Mouse (Mus musculus): Measurements from ENCODE around the gene Gpm6b. TPM values are rescaled to one million over a fixed set of nuclear protein-coding genes. Genes with fewer than 3 reads are reported as not detected.
A peak's percentile ranks its signal among the peaks of the same experiment; 100 is the strongest.

Gene Gpm6b
- total and polyA plus RNA-seq, 3 experiments, result 6.4 to 12.5 (median 10.8) TPM

DNA sequence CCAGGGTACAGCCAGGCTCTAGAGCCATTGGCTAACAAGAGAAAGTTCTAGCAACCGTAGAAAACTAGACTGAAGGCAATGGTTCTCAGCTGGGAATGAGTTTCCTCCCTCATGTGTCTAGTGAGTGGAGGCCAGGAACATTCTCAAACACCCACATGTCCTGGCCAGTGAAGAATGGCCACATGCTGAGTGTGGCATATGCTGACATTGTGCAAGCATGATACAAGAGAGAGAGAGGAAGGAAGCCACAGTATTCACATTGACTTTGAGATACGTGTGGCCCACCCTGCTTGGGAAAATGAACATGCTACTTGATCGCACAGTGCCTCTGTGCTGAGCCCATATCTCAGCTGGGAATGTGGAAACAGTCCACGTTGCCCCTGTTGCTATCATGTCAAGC, 101.2 kb downstream of the Gpm6b start:
- TF ChIP-seq CTCF (IDR thresholded peaks at IDR 0.05), result no peak
- no peak for TF ChIP-seq POLR2A (IDR thresholded peaks at IDR 0.05; ENCODE audit: insufficient read depth, low read depth, low read length)
- no peak for TF ChIP-seq EP300 (IDR thresholded peaks at IDR 0.05; ENCODE audit: insufficient read depth, low read depth, low read length)
- H3K9ac ChIP-seq (ENCODE audit: low read depth, low read length), result no peak overlapping the region
- no peaks in the 10 kb centered on the region for H3K4me1 ChIP-seq (ENCODE audit: control insufficient read depth, insufficient read depth, low read length)
- H3K36me3 ChIP-seq (ENCODE audit: control insufficient read depth, insufficient read depth, low read length), result no peaks in the 10 kb centered on the region
- H3K4me3 ChIP-seq, result no peak overlapping the region
- WGBS, result 62% methylated on average over 4 of the region's 4 CpGs
- H3K79me2 ChIP-seq (replicated peaks; ENCODE audit: control insufficient read depth, insufficient read depth, low read length), result no peaks in the 10 kb centered on the region
- intact Hi-C loops (cut with DNase I), result no loop called here
- no peak overlapping the region for H3K27ac ChIP-seq
- no peaks in the 10 kb centered on the region for H3K27me3 ChIP-seq (ENCODE audit: control insufficient read depth, insufficient read depth, low read length)
- DNase-seq, result no peak

DNA sequence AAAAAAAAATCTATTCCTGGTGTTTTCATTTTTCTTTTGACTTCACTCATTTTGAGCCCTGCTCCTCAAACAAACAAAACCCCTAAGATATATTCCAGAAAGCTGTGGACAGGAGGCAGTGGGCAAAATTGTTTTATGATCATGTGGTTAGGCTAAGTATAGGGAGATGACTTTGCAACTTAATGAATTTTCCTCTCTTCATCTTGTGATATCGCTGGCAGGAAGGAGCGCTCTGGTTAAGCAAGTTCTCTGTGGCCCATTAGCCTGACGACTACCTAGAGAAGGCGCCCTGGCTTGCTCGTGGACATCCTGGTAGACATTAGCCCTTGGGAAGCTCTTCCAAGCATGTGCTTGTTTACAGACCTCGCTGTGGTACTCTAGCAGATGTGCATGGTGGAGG, 103.1 kb downstream of the Gpm6b start:
- no peak overlapping the region for H3K9ac ChIP-seq (ENCODE audit: low read depth, low read length)
- H3K4me3 ChIP-seq, result no peak overlapping the region
- no peak for DNase-seq
- H3K27me3 ChIP-seq (ENCODE audit: control insufficient read depth, insufficient read depth, low read length), result no peaks in the 10 kb centered on the region
- no peak overlapping the region for H3K27ac ChIP-seq
- intact Hi-C loops (cut with DNase I), result no loop called here
- TF ChIP-seq POLR2A (IDR thresholded peaks at IDR 0.05; ENCODE audit: insufficient read depth, low read depth, low read length) (no peak), EP300 (IDR thresholded peaks at IDR 0.05; ENCODE audit: insufficient read depth, low read depth, low read length) (no peak), CTCF (IDR thresholded peaks at IDR 0.05) (no peak)
- H3K79me2 ChIP-seq (replicated peaks; ENCODE audit: control insufficient read depth, insufficient read depth, low read length), result no peaks in the 10 kb centered on the region
- H3K36me3 ChIP-seq (ENCODE audit: control insufficient read depth, insufficient read depth, low read length), result no peaks in the 10 kb centered on the region
- H3K4me1 ChIP-seq (ENCODE audit: control insufficient read depth, insufficient read depth, low read length), result no peaks in the 10 kb centered on the region
- WGBS, result 74% methylated on average over 6 of the region's 6 CpGs

DNA sequence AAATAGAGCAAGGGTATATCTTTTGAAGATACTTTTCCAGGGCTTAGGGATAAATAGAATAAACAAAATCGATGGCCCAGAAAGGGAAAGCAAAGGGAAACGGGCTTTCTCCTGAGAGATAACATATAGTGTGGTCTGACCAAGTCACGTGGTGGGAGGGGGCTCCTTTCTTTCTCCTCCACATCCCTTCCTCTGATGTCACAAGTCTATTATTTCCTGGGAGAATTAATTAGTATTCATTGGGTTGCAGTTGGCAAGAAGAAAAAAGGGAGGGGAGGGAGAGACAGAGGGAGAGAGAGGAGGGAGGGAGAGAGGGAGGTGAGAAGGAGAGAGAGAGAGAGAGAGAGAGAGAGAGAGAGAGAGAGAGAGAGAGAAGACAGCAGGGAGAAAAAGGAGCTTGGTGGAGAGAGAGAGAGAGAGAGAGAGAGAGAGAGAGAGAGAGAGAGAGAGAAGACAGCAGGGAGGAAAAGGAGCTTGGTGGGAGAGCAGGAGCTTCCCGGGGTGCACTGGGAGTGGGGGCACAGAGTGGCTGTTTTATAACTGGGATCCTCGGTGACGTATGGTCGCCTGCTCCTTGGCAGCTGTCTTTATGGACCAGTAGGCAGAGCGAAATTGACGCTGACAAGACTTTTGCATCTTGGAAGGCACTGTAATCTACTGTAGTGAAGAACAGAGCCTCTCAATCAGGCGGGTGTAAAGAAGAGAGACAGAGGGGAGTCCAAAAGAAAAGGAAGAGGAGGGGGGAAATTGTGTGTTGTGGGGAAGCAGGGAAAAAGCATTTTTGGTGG, 105.7 kb downstream of the Gpm6b start:
- Histone ChIP-seq H3K27ac (no peak overlapping the region), H3K36me3 (ENCODE audit: control insufficient read depth, insufficient read depth, low read length) (no peaks in the 10 kb centered on the region), H3K4me1 (ENCODE audit: control insufficient read depth, insufficient read depth, low read length) (no peaks in the 10 kb centered on the region), H3K79me2 (replicated peaks; ENCODE audit: control insufficient read depth, insufficient read depth, low read length) (no peaks in the 10 kb centered on the region), H3K4me3 (no peak overlapping the region), H3K9ac (ENCODE audit: low read depth, low read length) (no peak overlapping the region), H3K27me3 (ENCODE audit: control insufficient read depth, insufficient read depth, low read length) (no peaks in the 10 kb centered on the region)
- TF ChIP-seq EP300 (IDR thresholded peaks at IDR 0.05; ENCODE audit: insufficient read depth, low read depth, low read length), result no peak
- TF ChIP-seq CTCF (IDR thresholded peaks at IDR 0.05), result no peak
- no peak for TF ChIP-seq POLR2A (IDR thresholded peaks at IDR 0.05; ENCODE audit: insufficient read depth, low read depth, low read length)
- no peak for DNase-seq
- 19% methylated on average over 10 of the region's 10 CpGs for WGBS
- intact Hi-C loops (cut with DNase I), result no loop called here

GRCm38 (mm10) chrX:166348086-166348485, 109.4 kb downstream of the Gpm6b start:
- no peak overlapping the region for H3K4me3 ChIP-seq
- intact Hi-C loops (cut with DNase I), result no loop called here
- DNase-seq, result no peak
- H3K9ac ChIP-seq (ENCODE audit: low read depth, low read length), result no peak overlapping the region
- no peaks in the 10 kb centered on the region for H3K4me1 ChIP-seq (ENCODE audit: control insufficient read depth, insufficient read depth, low read length)
- 79% methylated on average over 6 of the region's 6 CpGs for WGBS
- TF ChIP-seq CTCF (IDR thresholded peaks at IDR 0.05), result no peak
- no peak for TF ChIP-seq POLR2A (IDR thresholded peaks at IDR 0.05; ENCODE audit: insufficient read depth, low read depth, low read length)
- no peak for TF ChIP-seq EP300 (IDR thresholded peaks at IDR 0.05; ENCODE audit: insufficient read depth, low read depth, low read length)
- no peaks in the 10 kb centered on the region for H3K36me3 ChIP-seq (ENCODE audit: control insufficient read depth, insufficient read depth, low read length)
- H3K27me3 ChIP-seq (ENCODE audit: control insufficient read depth, insufficient read depth, low read length), result no peaks in the 10 kb centered on the region
- H3K27ac ChIP-seq, result no peak overlapping the region
- no peaks in the 10 kb centered on the region for H3K79me2 ChIP-seq (replicated peaks; ENCODE audit: control insufficient read depth, insufficient read depth, low read length)

DNA sequence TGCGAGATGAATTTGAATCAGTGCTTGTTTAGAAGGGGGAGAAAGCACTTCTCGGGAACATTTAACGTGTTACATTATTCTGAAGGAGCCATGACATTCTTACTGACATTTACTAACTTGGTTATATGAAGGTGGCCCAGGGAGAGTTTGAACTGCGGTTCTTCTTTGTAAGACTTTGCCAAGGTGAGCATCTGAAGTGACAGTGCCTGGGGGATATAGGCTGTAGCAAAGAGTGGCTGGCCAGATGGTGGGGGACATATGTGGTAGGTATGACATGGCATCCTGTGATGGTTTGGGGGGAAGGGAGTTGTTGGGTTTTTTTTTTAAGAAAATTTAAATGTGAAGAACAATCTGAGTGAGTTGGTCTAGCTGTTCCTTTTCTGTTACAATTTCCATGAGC, 109.9 kb downstream of the Gpm6b start:
- WGBS, result 80% methylated on average over 4 of the region's 4 CpGs
- no peak for TF ChIP-seq CTCF (IDR thresholded peaks at IDR 0.05)
- TF ChIP-seq EP300 (IDR thresholded peaks at IDR 0.05; ENCODE audit: insufficient read depth, low read depth, low read length), result no peak
- TF ChIP-seq POLR2A (IDR thresholded peaks at IDR 0.05; ENCODE audit: insufficient read depth, low read depth, low read length), result no peak
- Histone ChIP-seq H3K4me3 (no peak overlapping the region), H3K4me1 (ENCODE audit: control insufficient read depth, insufficient read depth, low read length) (no peaks in the 10 kb centered on the region), H3K79me2 (replicated peaks; ENCODE audit: control insufficient read depth, insufficient read depth, low read length) (no peaks in the 10 kb centered on the region), H3K27me3 (ENCODE audit: control insufficient read depth, insufficient read depth, low read length) (no peaks in the 10 kb centered on the region), H3K27ac (no peak overlapping the region), H3K9ac (ENCODE audit: low read depth, low read length) (no peak overlapping the region), H3K36me3 (ENCODE audit: control insufficient read depth, insufficient read depth, low read length) (no peaks in the 10 kb centered on the region)
- intact Hi-C loops (cut with DNase I), result no loop called here
- DNase-seq, result no peak

DNA sequence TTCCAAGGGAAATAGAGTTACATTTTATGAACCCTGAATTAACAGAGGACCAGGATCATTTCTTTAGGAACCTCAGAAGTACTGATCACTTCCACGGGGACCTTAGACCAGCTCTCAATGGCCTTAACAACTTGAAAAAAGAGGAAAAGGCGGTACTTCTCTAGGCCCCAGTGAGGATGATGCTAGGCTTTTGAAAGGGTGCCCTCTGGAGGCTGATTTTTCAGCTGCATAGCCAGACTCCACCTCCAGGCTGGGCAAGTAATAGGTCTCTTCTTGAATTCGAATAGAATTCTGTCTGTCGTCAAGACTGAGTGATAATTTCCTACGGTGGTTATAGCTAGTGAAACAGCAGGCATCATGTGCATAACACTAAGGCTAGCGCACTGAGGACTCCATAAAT, 113.1 kb downstream of the Gpm6b start:
- no peak overlapping the region for H3K4me3 ChIP-seq
- H3K27me3 ChIP-seq (ENCODE audit: control insufficient read depth, insufficient read depth, low read length), result no peaks in the 10 kb centered on the region
- TF ChIP-seq POLR2A (IDR thresholded peaks at IDR 0.05; ENCODE audit: insufficient read depth, low read depth, low read length) (no peak), EP300 (IDR thresholded peaks at IDR 0.05; ENCODE audit: insufficient read depth, low read depth, low read length) (no peak), CTCF (IDR thresholded peaks at IDR 0.05) (peak; percentile 76)
- DNase-seq, result peak; percentile 46 to 49
- H3K79me2 ChIP-seq (replicated peaks; ENCODE audit: control insufficient read depth, insufficient read depth, low read length), result no peaks in the 10 kb centered on the region
- 16% methylated on average over 6 of the region's 6 CpGs for WGBS
- H3K9ac ChIP-seq (ENCODE audit: low read depth, low read length), result no peak overlapping the region
- H3K27ac ChIP-seq, result no peak overlapping the region
- H3K4me1 ChIP-seq (ENCODE audit: control insufficient read depth, insufficient read depth, low read length), result no peaks in the 10 kb centered on the region
- no peaks in the 10 kb centered on the region for H3K36me3 ChIP-seq (ENCODE audit: control insufficient read depth, insufficient read depth, low read length)
- intact Hi-C loops (cut with DNase I), result loop anchor here (1.0 kb wide), 1 partner anchor 184 kb away; no protein-coding TSS in a partner anchor
